Mouse (Mus musculus) kidney, embryonic 15.5 days (tissue): ENCODE measurements at regions not wholly inside any gene's neighbourhood (a gene's known extent, or its start where the extent isn't known, plus 50 kb on each side); places are given as distances from the start of the nearest gene placed in this dataset.

Source experiments
- ATAC-seq: fragments of 200-750 bp; cut with Nextera tagmentation; replicated peaks from 2 replicates; pipeline ENCODE4 v1.8.0; 2017; ENCODE audit warnings: moderate TSS enrichment; ENCODE audit not compliant: low FRiP score
- H3K27ac ChIP-seq: fragments of 300-500 bp; sonication (generic); 2 replicates; pipeline ENCODE4 v1.5.1; 2015; ENCODE audit warnings: mild to moderate bottlenecking, inconsistent platforms
- H3K27me3 ChIP-seq: fragments of 300-500 bp; sonication (generic); 2 replicates; pipeline ENCODE4 v1.6.1; 2015; ENCODE audit warnings: inconsistent platforms
- H3K36me3 ChIP-seq: fragments of 300-500 bp; sonication (generic); 2 replicates; pipeline ENCODE4 v1.6.1; 2015; ENCODE audit warnings: inconsistent platforms
- H3K4me1 ChIP-seq: fragments of 300-500 bp; sonication (generic); 2 replicates; pipeline ENCODE4 v1.6.1; 2015; ENCODE audit warnings: inconsistent platforms
- H3K4me2 ChIP-seq: fragments of 300-500 bp; sonication (generic); 2 replicates; pipeline ENCODE4 v1.6.1; 2015; ENCODE audit warnings: moderate library complexity, mild to moderate bottlenecking, inconsistent platforms
- H3K4me3 ChIP-seq: fragments of 300-500 bp; sonication (generic); replicated peaks from 2 replicates; pipeline ENCODE4 v1.5.1; 2015; ENCODE audit warnings: mild to moderate bottlenecking, inconsistent platforms
- H3K9ac ChIP-seq: fragments of 300-500 bp; sonication (generic); 2 replicates; pipeline ENCODE4 v1.6.1; 2015; ENCODE audit warnings: mild to moderate bottlenecking, inconsistent platforms
- H3K9me3 ChIP-seq: fragments of 300-500 bp; sonication (generic); replicated peaks from 2 replicates; pipeline ENCODE4 v1.6.1; 2016; ENCODE audit warnings: inconsistent platforms
- WGBS: fragments of 180-500 bp; shearing (Covaris S2); methylation state at CpG from one replicate; pipeline ENCODE4 v1.1.7; 2015; ENCODE audit warnings: mixed read lengths; 5-methylcytosine and 5-hydroxymethylcytosine counted together

DNA sequence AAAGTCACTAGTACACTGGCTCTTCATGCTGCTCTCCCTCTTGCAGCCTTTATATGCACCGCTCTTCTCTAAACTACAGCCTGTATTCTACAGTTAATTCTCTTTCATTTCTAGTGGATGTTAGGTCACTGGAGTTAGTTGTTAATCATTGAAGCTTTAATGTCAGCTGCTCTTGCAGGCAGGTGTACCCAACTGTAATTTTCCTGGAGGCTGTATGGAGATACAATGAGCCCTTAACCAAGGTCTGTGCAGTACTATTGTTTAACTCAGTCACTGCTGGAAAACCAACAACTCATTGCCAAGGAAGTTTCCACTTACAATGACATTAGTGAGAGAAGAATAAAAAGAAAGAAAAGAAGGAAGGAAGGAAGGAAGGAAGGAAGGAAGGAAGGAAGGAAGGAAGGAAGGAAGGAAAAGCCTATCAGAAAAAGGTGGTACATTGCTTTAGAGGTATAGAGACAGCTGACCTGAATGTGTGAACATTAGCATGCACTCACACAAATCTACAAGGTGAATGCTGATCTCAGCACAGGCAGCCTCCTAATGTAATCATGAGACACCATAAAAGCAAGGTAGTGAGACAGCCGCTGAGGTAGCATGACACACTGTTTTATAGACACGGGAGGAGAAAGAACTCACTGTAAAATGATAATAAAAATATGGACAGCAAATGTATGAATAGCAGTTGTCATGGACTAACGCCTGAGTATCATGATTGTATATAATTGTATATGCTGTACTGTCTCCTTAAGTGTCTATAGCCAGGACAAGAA lies 66.7 kb upstream of the Nck2 start:
- Histone ChIP-seq H3K9me3 (no peaks in the 10 kb centered on the region), H3K36me3 (no peaks in the 10 kb centered on the region), H3K4me1 (peaks cover 3% of the 10 kb centered on the region; the same call in 1 of the 2 replicates), H3K27ac (peak overlapping the region; percentile 43), H3K4me3 (no peak overlapping the region), H3K4me2 (no peak overlapping the region), H3K27me3 (no peaks in the 10 kb centered on the region), H3K9ac (no peak overlapping the region)
- WGBS, result 83% methylated on average over 4 of the region's 4 CpGs
- ATAC-seq, result peak; percentile 75; the same call in 1 of the 2 replicates

DNA sequence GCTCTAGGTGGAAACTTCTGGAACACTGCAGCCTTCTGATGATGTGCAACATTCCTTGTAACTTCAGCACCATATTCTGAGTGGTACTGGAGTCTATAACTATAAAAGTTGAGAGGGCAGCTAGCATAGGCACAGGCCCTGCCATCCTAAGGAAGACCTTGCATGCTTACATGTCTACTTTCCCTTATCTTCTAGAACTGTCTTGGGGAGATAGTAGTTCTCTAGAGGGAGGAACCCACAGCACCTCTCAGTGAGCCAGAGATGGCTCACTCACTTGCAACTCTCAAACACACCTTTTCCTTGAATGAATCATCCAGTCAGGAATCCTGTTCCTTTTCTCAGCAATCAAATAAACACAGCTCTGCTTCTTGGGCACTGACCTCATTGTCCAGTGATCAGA lies 59.4 kb upstream of the Nck2 start:
- Histone ChIP-seq H3K9ac (no peak overlapping the region), H3K4me3 (no peak overlapping the region), H3K4me1 (no peaks in the 10 kb centered on the region), H3K4me2 (no peak overlapping the region), H3K9me3 (no peaks in the 10 kb centered on the region), H3K36me3 (no peaks in the 10 kb centered on the region), H3K27ac (no peak overlapping the region), H3K27me3 (no peaks in the 10 kb centered on the region)
- no peak for ATAC-seq

DNA sequence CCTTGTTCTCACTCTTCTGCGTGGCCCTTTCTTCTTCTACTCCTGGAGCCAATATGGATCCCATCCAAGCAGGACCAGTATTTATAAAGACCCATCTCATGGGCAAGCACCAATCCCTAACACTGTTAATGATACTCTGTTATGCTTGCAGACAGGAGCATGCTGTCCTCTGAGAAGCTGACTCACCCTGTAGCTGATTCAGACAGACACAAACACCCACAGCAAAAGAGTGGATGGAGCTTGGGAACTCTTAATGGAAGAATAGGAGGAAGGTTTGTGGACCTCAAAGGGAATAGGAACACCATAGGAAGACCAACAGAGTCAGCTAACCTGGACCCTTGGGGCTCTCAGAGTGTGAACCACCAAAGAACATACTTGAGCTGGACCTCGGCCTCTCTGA lies 50.3 kb upstream of the Nck2 start:
- no peaks in the 10 kb centered on the region for H3K36me3 ChIP-seq
- no peak overlapping the region for H3K4me2 ChIP-seq
- ATAC-seq, result no peak
- no peak overlapping the region for H3K4me3 ChIP-seq
- WGBS, result 93% methylated on average over 2 of the region's 2 CpGs
- H3K27ac ChIP-seq, result no peak overlapping the region
- no peaks in the 10 kb centered on the region for H3K9me3 ChIP-seq
- no peaks in the 10 kb centered on the region for H3K27me3 ChIP-seq
- H3K4me1 ChIP-seq, result peaks cover 6% of the 10 kb centered on the region; the same call in 1 of the 2 replicates
- H3K9ac ChIP-seq, result no peak overlapping the region
